Mouse (Mus musculus) kidney, postnatal 0 days (tissue): ENCODE measurements at regions not wholly inside any gene's neighbourhood (a gene's known extent, or its start where the extent isn't known, plus 50 kb on each side); places are given as distances from the start of the nearest gene placed in this dataset.
A peak's percentile ranks its signal among the peaks of the same experiment; 100 is the strongest.

Experiments used
- ATAC-seq: fragments of 200-750 bp; cut with Nextera tagmentation; replicated peaks from 2 replicates; pipeline ENCODE4 v1.8.0; 2017; ENCODE audit warnings: low read depth, moderate number of reproducible peaks, moderate TSS enrichment, moderate library complexity; ENCODE audit not compliant: low FRiP score
- DNase-seq: peaks from one replicate; pipeline ENCODE4 v3.0.0-alpha.2; 2016; ENCODE audit warnings: low spot score
- H3K27ac ChIP-seq: fragments of 300-500 bp; sonication (generic); 2 replicates; pipeline ENCODE4 v1.5.1; 2014; ENCODE audit warnings: mild to moderate bottlenecking
- H3K27me3 ChIP-seq: fragments of 300-500 bp; sonication (generic); 2 replicates; pipeline ENCODE4 v1.6.1; 2014; ENCODE audit warnings: low read length, mixed read lengths; ENCODE audit not compliant: insufficient read depth
- H3K36me3 ChIP-seq: fragments of 300-500 bp; sonication (generic); 2 replicates; pipeline ENCODE4 v1.6.1; 2014; ENCODE audit warnings: low read length, mixed read lengths; ENCODE audit not compliant: insufficient read depth
- H3K4me1 ChIP-seq: fragments of 300-500 bp; sonication (generic); replicated peaks from 2 replicates; pipeline ENCODE4 v1.6.1; 2014; ENCODE audit warnings: antibody characterized with exemption, low read length, mixed read lengths; ENCODE audit not compliant: insufficient read depth
- H3K4me2 ChIP-seq: fragments of 300-500 bp; sonication (generic); 2 replicates; pipeline ENCODE4 v1.6.1; 2014; ENCODE audit warnings: mild to moderate bottlenecking, low read length, moderate library complexity, mixed read lengths
- H3K4me3 ChIP-seq: fragments of 300-500 bp; sonication (generic); replicated peaks from 2 replicates; pipeline ENCODE4 v1.5.1; 2014; ENCODE audit warnings: low read depth, low read length
- H3K9ac ChIP-seq: fragments of 300-500 bp; sonication (generic); 2 replicates; pipeline ENCODE4 v1.6.1; 2014; ENCODE audit warnings: low read depth, low read length
- H3K9me3 ChIP-seq: fragments of 300-500 bp; sonication (generic); replicated peaks from 2 replicates; pipeline ENCODE4 v1.6.1; 2016; ENCODE audit warnings: low read length, inconsistent platforms, mixed read lengths
- CTCF ChIP-seq: IDR thresholded peaks from 2 replicates; pipeline ENCODE4 v1.5.1; 2016; ENCODE audit warnings: antibody characterized with exemption, low read depth, mild to moderate bottlenecking, moderate library complexity
- WGBS: fragments of 180-500 bp; shearing (Covaris S2); extraction: QIAGEN DNeasy Blood & Tissue Kit; methylation state at CpG from one replicate; pipeline ENCODE4 v1.1.7; 2014; 5-methylcytosine and 5-hydroxymethylcytosine counted together

DNA sequence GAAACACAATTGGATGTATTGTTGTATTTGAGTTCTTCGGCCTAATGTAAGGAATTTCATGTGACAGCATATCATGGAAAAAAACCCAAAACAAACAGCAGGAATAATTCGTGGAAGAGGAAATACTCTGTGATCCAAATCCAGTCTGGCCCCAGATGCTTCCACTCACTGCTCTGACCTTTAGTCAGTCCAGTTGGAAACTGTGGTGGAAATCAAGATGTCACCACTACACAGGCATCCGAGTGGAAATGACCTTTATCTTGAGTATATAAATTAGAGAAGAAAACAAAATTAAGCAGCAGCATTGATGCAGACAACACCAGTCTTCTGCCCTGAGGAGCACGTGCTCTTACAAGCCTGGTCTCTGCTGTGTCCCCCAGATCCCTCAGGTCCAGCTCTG, 230.9 kb downstream of the Dok5 start:
- Histone ChIP-seq H3K4me2 (no peak overlapping the region), H3K4me3 (no peak overlapping the region), H3K36me3 (no peaks in the 10 kb centered on the region), H3K4me1 (no peaks in the 10 kb centered on the region), H3K9me3 (no peaks in the 10 kb centered on the region), H3K27ac (no peak overlapping the region), H3K9ac (no peak overlapping the region), H3K27me3 (no peaks in the 10 kb centered on the region)
- ATAC-seq = 0 out of 2 replicates have a peak, but pooled peaks have one; percentile 61
- WGBS = 21% methylated on average over 4 of the region's 4 CpGs
- peak; percentile 86 for DNase-seq
- no peak for TF ChIP-seq CTCF

DNA sequence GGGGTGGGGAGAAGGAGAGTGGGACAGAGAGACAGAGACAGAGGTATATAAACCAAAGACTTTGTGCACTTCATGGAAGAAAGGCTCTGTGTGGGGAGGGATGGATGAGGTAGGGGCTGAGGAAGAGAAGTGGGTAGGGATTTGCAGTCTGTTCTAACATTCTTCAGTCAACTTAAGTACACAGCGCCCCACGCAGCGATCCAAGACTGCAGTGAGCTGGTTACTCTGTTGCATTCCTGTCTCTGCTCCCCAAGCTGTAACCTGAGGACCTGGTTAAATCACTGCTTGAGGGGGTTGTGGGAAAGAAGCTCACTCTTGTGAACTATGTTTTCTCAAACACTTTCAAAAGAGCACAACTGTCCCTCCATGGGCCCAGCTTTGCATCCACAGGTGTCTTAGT, 237.8 kb downstream of the Dok5 start:
- Histone ChIP-seq H3K4me1 (no peaks in the 10 kb centered on the region), H3K4me3 (no peak overlapping the region), H3K4me2 (no peak overlapping the region), H3K36me3 (no peaks in the 10 kb centered on the region), H3K27ac (no peak overlapping the region), H3K9ac (no peak overlapping the region), H3K9me3 (no peaks in the 10 kb centered on the region), H3K27me3 (no peaks in the 10 kb centered on the region)
- WGBS = 39% methylated on average over 3 of the region's 3 CpGs
- DNase-seq = peak; percentile 78
- no peak for TF ChIP-seq CTCF
- peak; percentile 72; the same call in 1 of the 2 replicates for ATAC-seq

DNA sequence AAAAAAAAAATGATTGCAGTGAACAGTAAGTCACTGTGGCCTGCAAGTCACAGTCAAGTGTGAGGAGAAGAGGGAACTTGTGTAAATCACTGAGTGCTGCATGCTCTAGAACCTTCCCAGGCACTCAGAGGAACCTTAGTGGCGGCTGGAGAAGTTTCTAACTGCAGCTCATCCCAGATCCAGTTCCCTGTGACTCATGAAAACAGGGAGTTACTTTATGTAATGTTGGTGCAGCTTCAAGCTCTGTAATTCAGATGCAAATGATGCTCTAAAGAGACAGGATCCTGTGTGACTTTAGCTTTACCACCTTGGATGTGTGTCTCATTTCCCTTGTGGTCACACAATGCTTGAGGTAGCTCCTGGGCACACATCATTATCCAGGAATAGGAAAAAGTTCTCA, 253.8 kb downstream of the Dok5 start:
- TF ChIP-seq CTCF = no peak

DNA sequence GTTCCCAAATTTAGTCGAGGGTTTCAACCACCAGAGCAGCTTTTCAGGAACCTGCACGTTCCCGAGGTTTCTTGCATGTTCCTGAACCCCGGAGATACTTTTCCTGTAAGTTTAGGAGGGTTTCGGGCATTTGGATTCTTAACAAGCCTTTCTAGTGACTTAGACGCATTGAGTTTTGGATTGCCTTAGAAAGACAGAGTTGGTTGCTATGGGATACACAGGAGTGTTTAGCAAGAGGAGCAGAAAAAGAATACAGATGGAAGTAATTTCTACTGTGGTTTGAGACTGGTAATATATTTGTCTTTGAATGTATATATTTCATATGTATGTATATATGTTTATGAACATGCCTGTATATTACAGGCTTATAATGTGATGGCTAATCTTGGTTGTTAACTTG, 266.8 kb downstream of the Dok5 start:
- H3K27ac ChIP-seq = no peak overlapping the region
- no peak overlapping the region for H3K4me3 ChIP-seq
- TF ChIP-seq CTCF = no peak
- H3K9ac ChIP-seq = no peak overlapping the region
- no peaks in the 10 kb centered on the region for H3K4me1 ChIP-seq
- ATAC-seq (no peak), DNase-seq (no peak)
- no peaks in the 10 kb centered on the region for H3K27me3 ChIP-seq
- 92% methylated on average over 6 of the region's 6 CpGs for WGBS
- H3K4me2 ChIP-seq = no peak overlapping the region
- no peaks in the 10 kb centered on the region for H3K36me3 ChIP-seq
- no peaks in the 10 kb centered on the region; the same call in 1 of the 2 replicates for H3K9me3 ChIP-seq

More for the DNA sequence above, 253.8 kb downstream of the Dok5 start:
- H3K4me2 ChIP-seq = no peak overlapping the region
- DNase-seq = no peak
- H3K27me3 ChIP-seq = no peaks in the 10 kb centered on the region
- ATAC-seq = no peak
- H3K9ac ChIP-seq = no peak overlapping the region
- no peaks in the 10 kb centered on the region for H3K4me1 ChIP-seq
- 72% methylated on average over 1 of the region's 1 CpGs for WGBS
- no peaks in the 10 kb centered on the region for H3K9me3 ChIP-seq
- H3K4me3 ChIP-seq = no peak overlapping the region
- H3K27ac ChIP-seq = no peak overlapping the region
- no peaks in the 10 kb centered on the region for H3K36me3 ChIP-seq

DNA sequence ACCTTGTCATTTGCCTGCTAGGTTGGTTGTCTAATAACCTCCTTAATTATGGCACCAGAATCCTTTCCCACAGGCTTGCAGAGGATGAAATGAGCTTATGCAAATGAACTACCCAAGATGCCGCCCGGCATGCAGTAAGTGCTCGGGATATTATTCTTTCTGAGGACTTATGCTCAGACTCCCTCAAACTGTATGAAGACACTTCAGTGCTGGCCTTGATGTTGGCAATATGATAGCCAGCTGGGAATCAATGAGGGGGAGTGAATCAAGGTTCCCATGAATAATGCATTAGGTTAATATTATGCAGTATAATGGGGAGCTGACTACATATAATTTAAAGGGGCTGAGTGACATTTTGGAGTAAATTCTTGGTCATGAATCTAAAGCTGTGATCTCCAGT, 268.6 kb downstream of the Dok5 start:
- Histone ChIP-seq H3K4me3 (no peak overlapping the region), H3K4me2 (no peak overlapping the region), H3K9ac (no peak overlapping the region), H3K36me3 (no peaks in the 10 kb centered on the region), H3K27me3 (no peaks in the 10 kb centered on the region), H3K27ac (no peak overlapping the region), H3K9me3 (no peaks in the 10 kb centered on the region), H3K4me1 (no peaks in the 10 kb centered on the region)
- ATAC-seq = no peak
- 92% methylated on average over 3 of the region's 3 CpGs for WGBS
- TF ChIP-seq CTCF = no peak
- DNase-seq = no peak

DNA sequence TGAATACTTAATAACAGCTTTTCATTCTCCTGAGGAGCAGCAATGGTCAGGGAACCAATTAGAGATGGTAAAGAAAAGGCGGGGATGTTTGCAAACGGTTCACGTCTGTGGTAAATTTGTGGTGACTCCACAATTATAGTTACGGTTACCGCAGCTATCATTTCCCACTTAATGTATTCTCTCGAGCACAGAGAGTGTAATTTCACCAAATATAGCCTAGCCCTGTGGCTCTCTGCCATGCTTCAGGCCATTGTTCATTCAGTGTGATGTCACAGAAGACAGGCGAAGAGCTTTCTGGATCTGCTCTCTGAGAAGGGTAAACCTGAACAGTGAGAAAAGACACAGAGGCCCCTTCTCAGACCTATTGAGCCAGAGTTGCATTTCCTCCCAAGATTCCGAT, 296.9 kb downstream of the Dok5 start:
- no peak for TF ChIP-seq CTCF
- DNase-seq (no peak), ATAC-seq (no peak)
- Histone ChIP-seq H3K27ac (no peak overlapping the region), H3K4me1 (no peaks in the 10 kb centered on the region), H3K4me2 (no peak overlapping the region), H3K27me3 (no peaks in the 10 kb centered on the region), H3K4me3 (no peak overlapping the region), H3K9me3 (no peaks in the 10 kb centered on the region), H3K36me3 (no peaks in the 10 kb centered on the region), H3K9ac (no peak overlapping the region)
- 85% methylated on average over 8 of the region's 8 CpGs for WGBS
